Mouse (Mus musculus) spleen, adult 2 months (tissue): ENCODE results near the gene Elmo2.

ENCODE experiments used
- CTCF ChIP-seq: fragments of 200-500 bp; IDR thresholded peaks from 2 replicates; pipeline ENCODE4 v1.5.1; 2011; ENCODE audit warnings: mild to moderate bottlenecking, inconsistent platforms; ENCODE audit not compliant: insufficient read depth, insufficient read length, insufficient replicate concordance; ENCODE audit errors: extremely low read depth
- POLR2A ChIP-seq: fragments of 200-500 bp; IDR thresholded peaks from 2 replicates; pipeline ENCODE4 v1.6.1; 2011; ENCODE audit warnings: low read depth, low read length, inconsistent platforms

- TF ChIP-seq CTCF (no peak), POLR2A (no peak)
Measured at GRCm38 (mm10) chr2:165275124-165275640, 51.1 kb downstream of the Elmo2 start.
